Mouse (Mus musculus): Measurements from ENCODE around the gene Stt3a.

GRCm38 (mm10) chr9:36769048-36769413 lies 1.6 kb upstream of the Stt3a start:
- TF ChIP-seq POLR2A (IDR thresholded peaks at IDR 0.05; ENCODE audit: extremely low read depth, insufficient read depth, low read length) (no peak), CTCF (IDR thresholded peaks at IDR 0.05; ENCODE audit: low read depth, low read length) (no peak)
